Mouse (Mus musculus) kidney, adult 2 months (tissue): Measurements from ENCODE around the gene Ubac1.

Source experiments
- CTCF ChIP-seq: fragments of 200-500 bp; conservative IDR thresholded peaks from 2 replicates; pipeline ENCODE4 v1.5.1; 2011; ENCODE audit warnings: low read depth, mild to moderate bottlenecking, control low read depth, low read length, moderate library complexity, mixed read lengths; ENCODE audit not compliant: insufficient read depth, insufficient read length
- POLR2A ChIP-seq: fragments of 200-500 bp; IDR thresholded peaks from one replicate; pipeline ENCODE4 v1.6.1; 2011; ENCODE audit warnings: low read depth, low read length, control low read depth

GRCm38 (mm10) chr2:26024138-26025075 lies 2.9 kb upstream of the Ubac1 start:
- TF ChIP-seq POLR2A = no peak
- peak; percentile 76 for TF ChIP-seq CTCF
